Mouse (Mus musculus): ENCODE results near the gene Tnnt2.

DNA sequence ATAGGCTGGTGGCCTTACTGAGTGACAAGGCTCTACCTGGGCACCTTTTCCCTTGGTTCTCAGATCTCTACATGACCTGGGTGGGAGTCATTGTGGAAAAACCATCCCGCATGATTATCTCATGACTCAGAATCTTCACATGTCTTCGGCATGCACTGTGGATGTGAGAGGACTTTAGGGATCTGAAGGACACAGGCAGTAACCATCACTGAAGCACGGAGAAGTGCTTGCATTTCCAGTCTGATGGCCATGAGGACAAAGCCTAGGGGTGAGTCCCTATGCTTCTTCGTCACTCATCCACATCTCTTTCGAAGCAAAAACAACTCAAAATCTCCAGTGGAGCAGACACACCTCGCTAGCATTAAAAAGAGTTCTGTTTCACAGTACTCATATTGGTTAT lies 63.1 kb downstream of the Tnnt2 start:
- TF ChIP-seq CTCF (IDR thresholded peaks at IDR 0.05; ENCODE audit: low read depth, low read length) (no peak), POLR2A (IDR thresholded peaks at IDR 0.05; ENCODE audit: borderline replicate concordance, low read depth, low read length) (no peak)
